24 mouse cellular contexts compared by ENCODE assay signal in the genomic region with DNA sequence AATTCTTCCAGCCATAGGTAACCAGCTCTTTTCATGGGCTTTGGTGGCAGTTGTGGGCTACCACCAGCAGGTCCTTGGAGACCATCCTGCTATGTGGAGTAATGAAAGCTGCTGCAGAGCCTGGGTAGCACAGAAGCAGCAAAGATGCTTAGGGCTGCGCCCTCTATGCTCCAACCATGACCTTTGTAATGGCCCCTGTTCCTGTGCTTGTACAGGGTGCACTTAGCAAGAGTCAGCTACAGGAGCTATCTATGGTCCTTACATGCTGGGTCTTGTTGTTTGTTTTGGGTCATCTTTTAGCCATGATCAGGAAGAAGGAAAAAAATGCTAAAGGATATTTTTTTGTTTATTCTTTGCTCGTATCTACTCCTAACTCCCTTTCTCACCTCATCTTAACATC. TPM values are rescaled to one million over a fixed set of nuclear protein-coding genes. Genes with fewer than 3 reads are reported as not detected.
DNase-seq lines count a peak whose midpoint lies in the region; ATAC-seq lines count a peak whose summit lies in the region.
"Had no signal": no experiment of that assay in that cellular context is flagged by ENCODE, and none has a peak within 500 bp of the region (broad histone marks: within the 10 kb centered on the region; RNA-seq: fewer than 3 reads in every experiment).

No protein-coding gene starts in this region.

- H3K27me3 ChIP-seq in forebrain, embryonic 11.5 days (ENCODE audit: control insufficient read depth, insufficient read depth, low read length): no peaks in the 10 kb centered on the region
- H3K27me3 ChIP-seq in forebrain, embryonic 15.5 days: no peaks in the 10 kb centered on the region
- H3K27me3 ChIP-seq in midbrain, embryonic 16.5 days (ENCODE audit: control insufficient read depth, insufficient read depth, low read depth, low read length): no peaks in the 10 kb centered on the region
- no peaks in the 10 kb centered on the region for H3K27me3 ChIP-seq in midbrain, embryonic 10.5 days (ENCODE audit: low read depth, poor library complexity, severe bottlenecking)
- no peaks in the 10 kb centered on the region for H3K27me3 ChIP-seq in neural tube, embryonic 15.5 days (replicated peaks)
- H3K27me3 ChIP-seq: CH12.LX; embryonic facial prominence, embryonic 13.5 days; embryonic facial prominence, embryonic 15.5 days; forebrain, embryonic 13.5 days had no signal

- no peak for DNase-seq in forebrain, embryonic 11.5 days (ENCODE audit: low spot score)
- DNase-seq in midbrain, embryonic 10.5 days (ENCODE audit: low spot score): no peak
- DNase-seq in ZHBTc4 (ENCODE audit: low read depth, low spot score): peak; percentile 35
- DNase-seq: adrenal gland, adult 2 months; adrenal gland, postnatal 10 days; adrenal gland, postnatal 25 days; B cell, adult 2 months; cerebellum, adult 11 months; cerebellum, adult 18-20 months; cerebellum, adult 8-10 months; cerebellum, adult 9-11 months; cerebellum, postnatal 14 days; cerebellum, postnatal 36 days had no signal

- ATAC-seq in forebrain, embryonic 11.5 days (replicated peaks; ENCODE audit: low FRiP score): 0 out of 2 replicates have a peak, but pooled peaks have one; percentile 22
- no peak for ATAC-seq in forebrain, embryonic 15.5 days (replicated peaks)
- peak; percentile 40; the same call in 1 of the 2 replicates for ATAC-seq in midbrain, embryonic 16.5 days
- no peak for ATAC-seq in neural tube, embryonic 15.5 days (ENCODE audit: low FRiP score)
- ATAC-seq: CD4-positive, CD25-positive, alpha-beta regulatory T cell, adult 4 months; forebrain, embryonic 16.5 days had no signal

- no peaks in the 10 kb centered on the region for H3K4me1 ChIP-seq in forebrain, embryonic 11.5 days (replicated peaks; ENCODE audit: control insufficient read depth, insufficient read depth, low read length)
- peaks cover 7% of the 10 kb centered on the region; the same call in 1 of the 2 replicates for H3K4me1 ChIP-seq in forebrain, embryonic 15.5 days
- peaks cover 4% of the 10 kb centered on the region; the same call in 1 of the 2 replicates for H3K4me1 ChIP-seq in midbrain, embryonic 16.5 days (ENCODE audit: control insufficient read depth, insufficient read depth, low read length)
- peaks cover 9% of the 10 kb centered on the region; the same call in 1 of the 2 replicates for H3K4me1 ChIP-seq in midbrain, embryonic 10.5 days
- H3K4me1 ChIP-seq in neural tube, embryonic 15.5 days: 0 out of 2 replicates have a peak, but pooled peaks cover 6% of the 10 kb centered on the region
- H3K4me1 ChIP-seq: embryonic facial prominence, embryonic 13.5 days; embryonic facial prominence, embryonic 15.5 days had no signal

- H3K4me2 ChIP-seq in forebrain, embryonic 11.5 days (ENCODE audit: low read depth, low read length, severe bottlenecking): no peak overlapping the region
- H3K4me2 ChIP-seq in forebrain, embryonic 15.5 days (replicated peaks): no peak overlapping the region
- H3K4me2 ChIP-seq in midbrain, embryonic 16.5 days (ENCODE audit: low read length): no peak overlapping the region
- no peak overlapping the region for H3K4me2 ChIP-seq in neural tube, embryonic 15.5 days
- H3K4me2 ChIP-seq: embryonic facial prominence, embryonic 13.5 days; embryonic facial prominence, embryonic 15.5 days; forebrain, embryonic 13.5 days had no signal

- H3K9ac ChIP-seq in forebrain, embryonic 11.5 days (ENCODE audit: low read length): no peak overlapping the region
- H3K9ac ChIP-seq in forebrain, embryonic 15.5 days (replicated peaks): no peak overlapping the region
- no peak overlapping the region for H3K9ac ChIP-seq in midbrain, embryonic 16.5 days (ENCODE audit: low read depth, low read length)
- H3K9ac ChIP-seq in neural tube, embryonic 15.5 days (replicated peaks): no peak overlapping the region
- H3K9ac ChIP-seq: embryonic facial prominence, embryonic 13.5 days; embryonic facial prominence, embryonic 15.5 days; forebrain, embryonic 13.5 days had no signal

- no peak overlapping the region for H3K27ac ChIP-seq in forebrain, embryonic 11.5 days (ENCODE audit: low read depth, low read length)
- H3K27ac ChIP-seq in forebrain, embryonic 15.5 days (replicated peaks): no peak overlapping the region
- H3K27ac ChIP-seq in midbrain, embryonic 16.5 days (ENCODE audit: low read length): peak overlapping the region; percentile 39; the same call in 1 of the 2 replicates
- no peak overlapping the region for H3K27ac ChIP-seq in midbrain, embryonic 10.5 days (replicated peaks)
- no peak overlapping the region for H3K27ac ChIP-seq in neural tube, embryonic 15.5 days (replicated peaks)
- H3K27ac ChIP-seq: embryonic facial prominence, embryonic 13.5 days; embryonic facial prominence, embryonic 15.5 days; forebrain, embryonic 10.5 days; forebrain, embryonic 13.5 days had no signal

- H3K36me3 ChIP-seq in forebrain, embryonic 11.5 days (ENCODE audit: control insufficient read depth, insufficient read depth, low read length): no peaks in the 10 kb centered on the region
- H3K36me3 ChIP-seq in forebrain, embryonic 15.5 days: no peaks in the 10 kb centered on the region
- H3K36me3 ChIP-seq in midbrain, embryonic 16.5 days (ENCODE audit: control insufficient read depth, insufficient read depth, low read length): no peaks in the 10 kb centered on the region
- peaks cover 8% of the 10 kb centered on the region for H3K36me3 ChIP-seq in midbrain, embryonic 10.5 days
- no peaks in the 10 kb centered on the region for H3K36me3 ChIP-seq in neural tube, embryonic 15.5 days

- 79% methylated on average over 2 of the region's 2 CpGs for WGBS in forebrain, embryonic 11.5 days
- 78% methylated on average over 2 of the region's 2 CpGs for WGBS in forebrain, embryonic 15.5 days
- WGBS in midbrain, embryonic 16.5 days: 82% methylated on average over 2 of the region's 2 CpGs
- WGBS in midbrain, embryonic 10.5 days: 73% methylated on average over 2 of the region's 2 CpGs
- 66% methylated on average over 2 of the region's 2 CpGs for WGBS in neural tube, embryonic 15.5 days

- H3K9me3 ChIP-seq in forebrain, embryonic 11.5 days (ENCODE audit: control insufficient read depth, low read length): no peaks in the 10 kb centered on the region
- H3K9me3 ChIP-seq in forebrain, embryonic 15.5 days: no peaks in the 10 kb centered on the region
- no peaks in the 10 kb centered on the region for H3K9me3 ChIP-seq in midbrain, embryonic 16.5 days (replicated peaks; ENCODE audit: control insufficient read depth, low read length, poor library complexity, severe bottlenecking)
- H3K9me3 ChIP-seq in midbrain, embryonic 10.5 days (replicated peaks): no peaks in the 10 kb centered on the region
- no peaks in the 10 kb centered on the region for H3K9me3 ChIP-seq in neural tube, embryonic 15.5 days (replicated peaks)
- H3K9me3 ChIP-seq: embryonic facial prominence, embryonic 13.5 days; embryonic facial prominence, embryonic 15.5 days; forebrain, embryonic 10.5 days; forebrain, embryonic 13.5 days had no signal

- no peak overlapping the region for H3K4me3 ChIP-seq in forebrain, embryonic 11.5 days (ENCODE audit: low read depth, low read length)
- H3K4me3 ChIP-seq in forebrain, embryonic 15.5 days: no peak overlapping the region
- no peak overlapping the region for H3K4me3 ChIP-seq in midbrain, embryonic 16.5 days (ENCODE audit: low read depth, low read length)
- H3K4me3 ChIP-seq in midbrain, embryonic 10.5 days: no peak overlapping the region
- no peak overlapping the region for H3K4me3 ChIP-seq in neural tube, embryonic 15.5 days (replicated peaks)
- H3K4me3 ChIP-seq: embryonic facial prominence, embryonic 13.5 days; embryonic facial prominence, embryonic 15.5 days; erythroblast, embryonic 14.5 days; forebrain, embryonic 10.5 days; forebrain, embryonic 13.5 days had no signal

RNA-seq across cellular contexts. Expression of a gene that starts 24.3 kb away (rescaled TPM):
- 22.0 and 23.9 TPM in 2 replicates for polyA plus RNA-seq in forebrain, embryonic 11.5 days (2014; fragmentation: Nextera tagmentation; extraction: Ambion mirVana)
- 19.9 and 22.0 TPM in 2 replicates for polyA plus RNA-seq in forebrain, embryonic 15.5 days (2015; fragmentation: Nextera tagmentation; extraction: Ambion mirVana)
- polyA plus RNA-seq in midbrain, embryonic 16.5 days (2015; fragmentation: Nextera tagmentation; extraction: Ambion mirVana): 18.7 and 20.4 TPM in 2 replicates
- polyA plus RNA-seq in midbrain, embryonic 10.5 days (2016; fragmentation: Nextera tagmentation; extraction: Ambion mirVana): 20.7 and 23.1 TPM in 2 replicates
- 25.1 and 29.6 TPM in 2 replicates for polyA plus RNA-seq in neural tube, embryonic 15.5 days (2015; fragmentation: Nextera tagmentation; extraction: Ambion mirVana)
- polyA plus RNA-seq: CD4-positive, CD25-positive, alpha-beta regulatory T cell, adult 4 months had no signal

Comparison
In these comparisons a context has a peak if more than half of its experiments do, and no peak if none do; other contexts are left out.
1. ATAC-seq: peak in forebrain, embryonic 11.5 days (single experiment) and midbrain, embryonic 16.5 days (single experiment); none in forebrain, embryonic 15.5 days (single experiment) and neural tube, embryonic 15.5 days (single experiment).